Mouse (Mus musculus) layer of hippocampus, postnatal 14 days (tissue): ENCODE measurements around the gene Itgax. TPM values are rescaled to one million over a fixed set of nuclear protein-coding genes. Genes with fewer than 3 reads are reported as not detected.
A peak's percentile ranks its signal among the peaks of the same experiment; 100 is the strongest.

Experiments used
- DNase-seq, 2 experiments: peaks; one replicate each; pipeline ENCODE4 v3.0.0; 2021 to 2022; ENCODE audit warnings: low spot score in 2 of 2, mixed read lengths in 1 of 2
- long read RNA-seq, 2 experiments: library from polyadenylated mRNA; stranded (forward); transcript quantifications; one replicate each; pipeline ENCODE4 v2.0.0; 2021
- total RNA-seq, 2 experiments: library from RNA; stranded (reverse); gene quantifications; 2 replicates each; pipeline ENCODE4 v1.2.3; 2021

The Itgax gene
- under 1 TPM; 0.26 to 0.39 TPM for total RNA-seq
- long read RNA-seq, experiment 1 = 0 reads
- long read RNA-seq, experiment 2 = 0 reads

- no peak for DNase-seq
Observed at GRCm38 (mm10) chr7:128128741-128129720, at the start of gene Itgax. TSS of gene Itgax (plus strand) at chr7:128129547.

- DNase-seq = no peak
Observed at GRCm38 (mm10) chr7:128080012-128080411, 49.3 kb upstream of the Itgax start.

DNA sequence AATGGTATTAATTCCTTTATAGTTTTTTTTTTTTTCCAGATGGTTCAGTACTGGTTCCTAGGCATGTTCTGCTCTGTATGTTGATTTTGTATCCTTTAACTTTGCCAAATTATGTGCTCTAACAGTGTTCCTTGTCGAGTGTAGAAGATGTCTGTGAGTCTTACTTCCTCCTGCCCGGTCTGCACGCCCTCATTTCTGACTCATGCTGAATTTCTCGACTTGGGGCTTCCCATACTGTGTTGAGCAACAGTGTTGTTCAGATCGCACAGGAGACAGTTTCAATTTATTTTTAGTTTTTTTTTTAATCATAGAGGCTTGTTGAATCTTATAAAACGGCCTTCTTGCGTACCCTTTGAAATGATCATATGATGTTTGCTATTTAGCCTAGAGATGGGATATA is 40.2 kb upstream of the Itgax start:
- peak in 1 of 2 experiments; percentile 25 for DNase-seq

- DNase-seq = no peak
Observed at GRCm38 (mm10) chr7:128098135-128098534, 31.2 kb upstream of the Itgax start.

DNA sequence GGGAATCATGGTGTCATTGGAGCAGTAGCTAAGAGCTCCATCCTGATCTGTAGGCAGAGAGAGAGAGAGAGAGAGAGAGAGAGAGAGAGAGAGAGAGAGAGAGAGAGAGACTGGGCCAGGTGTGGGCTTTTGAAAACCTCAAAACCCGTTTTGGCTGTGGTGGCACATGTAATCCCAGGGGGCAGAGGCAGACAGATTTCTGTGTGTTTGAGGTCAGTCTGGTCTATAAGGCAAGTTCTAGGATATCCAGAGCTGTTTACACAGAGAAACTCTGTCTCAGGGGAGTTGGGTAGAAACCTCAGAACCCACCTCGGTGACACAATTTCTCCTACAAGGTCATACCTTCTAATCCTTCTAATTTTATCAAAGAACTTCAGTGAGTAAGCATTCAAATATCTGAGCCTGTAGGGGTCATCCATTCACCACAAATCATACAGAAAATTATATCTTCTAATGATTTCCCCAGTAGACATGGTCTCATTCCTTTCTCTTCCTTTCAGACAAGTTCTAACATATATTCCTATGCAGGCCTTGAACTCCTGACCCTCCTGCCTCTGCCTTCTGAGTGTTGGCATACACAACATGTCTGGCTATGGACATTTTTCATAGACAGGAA is 28.5 kb upstream of the Itgax start:
- no peak for DNase-seq

GRCm38 (mm10) chr7:128105246-128105645 is 24.1 kb upstream of the Itgax start:
- DNase-seq = peak; percentile 45 to 71

- DNase-seq = no peak
Observed at GRCm38 (mm10) chr7:128107462-128107861, 21.9 kb upstream of the Itgax start.

DNA sequence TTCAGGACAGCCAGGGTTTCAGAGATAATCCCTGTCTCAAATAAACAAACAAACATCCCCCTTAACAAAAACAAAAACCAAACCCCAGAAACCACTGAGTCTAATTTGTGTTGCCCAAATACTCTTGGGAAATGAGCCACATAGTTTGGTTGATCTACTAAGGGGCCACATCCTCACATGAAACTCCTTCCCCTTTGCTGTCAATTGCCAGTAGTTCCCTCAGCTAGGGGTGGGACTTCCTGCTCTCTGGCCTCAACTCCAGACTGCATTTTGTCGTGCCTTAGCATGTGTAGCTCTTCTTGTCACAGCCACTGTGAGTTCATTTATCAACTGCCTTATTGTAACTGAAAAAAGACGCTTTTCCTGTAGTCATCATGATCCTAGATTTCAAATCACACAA is 19.0 kb upstream of the Itgax start:
- no peak for DNase-seq

- DNase-seq = no peak
Observed at GRCm38 (mm10) chr7:128112131-128112530, 17.2 kb upstream of the Itgax start.

- DNase-seq = no peak
Observed at GRCm38 (mm10) chr7:128114371-128115105, 14.8 kb upstream of the Itgax start.

DNA sequence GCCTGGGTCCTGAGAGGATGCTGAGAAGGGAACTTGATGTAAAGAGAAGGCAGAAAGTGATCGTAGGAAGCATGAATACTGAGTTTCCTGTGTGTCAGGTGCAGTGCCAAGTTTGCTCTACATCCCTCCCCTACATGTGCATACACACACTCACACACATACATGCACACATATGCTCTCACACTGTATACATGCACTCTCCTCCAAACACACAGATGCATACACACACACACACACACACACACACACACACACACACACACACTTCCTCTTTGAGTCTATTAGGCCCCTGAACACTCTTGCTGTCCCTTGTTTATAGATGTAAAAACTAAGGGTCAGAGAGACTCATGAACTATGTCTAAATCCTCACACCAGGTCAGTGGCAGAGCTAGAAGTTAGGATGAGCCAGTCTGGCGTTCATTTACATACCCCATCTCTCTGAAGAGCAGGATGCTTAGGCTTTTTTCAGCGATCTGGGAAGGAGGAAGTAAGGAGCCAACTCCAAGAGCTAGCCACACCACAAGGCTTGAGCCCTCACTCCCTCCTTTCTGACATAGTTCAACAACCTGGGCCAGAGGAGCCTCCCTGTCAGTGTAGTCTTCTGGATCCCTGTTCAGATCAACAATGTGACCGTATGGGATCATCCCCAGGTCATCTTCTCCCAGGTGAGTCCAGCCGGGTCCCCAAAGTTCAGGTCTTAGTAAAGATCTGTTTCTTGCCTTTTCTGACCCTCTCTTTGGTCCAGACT is 14.0 kb upstream of the Itgax start:
- DNase-seq = no peak

- no peak for DNase-seq
Observed at GRCm38 (mm10) chr7:128116396-128116795, 13.0 kb upstream of the Itgax start.

- no peak for DNase-seq
Observed at GRCm38 (mm10) chr7:128119726-128120490, 9.4 kb upstream of the Itgax start.

- DNase-seq = no peak
Observed at GRCm38 (mm10) chr7:128132148-128132547, 2.8 kb downstream of the Itgax start.

DNA sequence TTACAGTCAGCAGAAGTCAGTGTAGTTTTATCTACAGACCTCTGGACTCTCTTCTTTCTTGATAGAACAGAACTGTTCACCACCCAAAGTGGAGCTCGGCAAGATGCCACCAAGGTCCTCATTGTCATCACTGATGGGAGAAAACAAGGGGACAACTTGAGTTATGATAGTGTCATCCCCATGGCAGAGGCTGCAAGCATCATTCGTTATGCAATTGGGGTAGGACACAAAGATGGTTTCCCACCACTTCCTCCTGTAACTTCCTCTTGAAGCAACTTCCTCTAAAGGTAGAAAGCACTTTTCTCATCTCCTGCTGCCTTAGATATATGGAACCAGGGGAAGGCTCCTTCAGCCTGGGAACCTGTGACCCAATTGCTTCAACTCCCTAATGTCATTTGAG is 4.2 kb downstream of the Itgax start:
- no peak for DNase-seq

DNA sequence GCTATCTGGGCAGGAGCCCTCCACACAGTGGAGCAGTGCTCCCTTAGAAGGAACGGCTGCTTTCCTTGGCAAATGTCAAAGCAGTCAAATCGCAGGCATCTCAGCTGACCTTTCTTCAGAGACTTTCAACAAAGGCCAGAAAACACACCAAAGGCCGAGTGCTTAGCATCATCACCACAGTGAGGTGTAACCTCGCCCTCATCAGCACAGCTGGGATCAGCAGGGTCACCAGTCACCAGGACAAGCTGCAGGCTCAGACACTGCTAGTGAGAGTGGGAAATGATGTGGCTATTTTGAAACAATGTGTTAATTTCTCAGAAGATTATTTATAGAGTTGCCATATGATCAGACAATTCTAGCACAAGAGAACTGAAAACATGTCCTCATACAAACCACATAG is 7.6 kb downstream of the Itgax start:
- no peak for DNase-seq

- no peak for DNase-seq
Observed at GRCm38 (mm10) chr7:128139611-128140010, 10.3 kb downstream of the Itgax start.

DNA sequence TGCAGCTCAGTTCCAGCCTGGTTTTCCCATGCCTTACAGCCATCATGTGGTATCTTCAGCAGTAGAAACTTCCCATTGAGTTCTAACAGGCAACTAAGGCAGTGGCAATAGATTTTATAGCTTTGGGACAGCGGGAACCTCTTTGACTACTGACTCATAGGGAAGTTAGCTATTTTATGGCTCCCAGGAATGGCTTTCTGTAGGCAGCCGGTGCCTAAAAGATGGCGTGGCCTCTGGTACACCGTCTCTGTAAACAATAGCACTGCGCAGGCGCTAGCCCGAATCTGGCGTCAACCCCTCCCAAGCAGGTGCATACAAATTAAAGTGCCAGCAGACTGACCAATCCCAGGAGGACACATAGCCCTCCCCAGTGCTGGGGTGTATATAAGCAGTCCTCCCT is 21.6 kb downstream of the Itgax start:
- DNase-seq = no peak

GRCm38 (mm10) chr7:128154076-128154475 is 24.7 kb downstream of the Itgax start, which contains the start of gene Itgad:
TSS of gene Itgad (plus strand) at chr7:128154376.
- no peak for DNase-seq

- no peak for DNase-seq
Observed at GRCm38 (mm10) chr7:128154924-128155323, 25.6 kb downstream of the Itgax start.
